Mouse (Mus musculus): ENCODE results near the gene Zbtb20.

Gene Zbtb20

GRCm38 (mm10) chr16:43508166-43508998 is 632.7 kb downstream of the Zbtb20 start:
- no peak for DNase-seq (ENCODE audit: low read depth, low spot score)

- no peak for DNase-seq (ENCODE audit: low read depth, low spot score)
Observed at GRCm38 (mm10) chr16:43510516-43510915, 634.8 kb downstream of the Zbtb20 start.

GRCm38 (mm10) chr16:43511531-43511930 is 635.9 kb downstream of the Zbtb20 start:
- DNase-seq (ENCODE audit: low read depth, low spot score), result no peak

GRCm38 (mm10) chr16:43513933-43514332 is 638.3 kb downstream of the Zbtb20 start:
- no peak for DNase-seq (ENCODE audit: low read depth, low spot score)

- no peak for DNase-seq (ENCODE audit: low read depth, low spot score)
Observed at GRCm38 (mm10) chr16:43515538-43515937, 639.9 kb downstream of the Zbtb20 start.

GRCm38 (mm10) chr16:43520274-43520673 is 644.6 kb downstream of the Zbtb20 start:
- DNase-seq (ENCODE audit: low read depth, low spot score), result no peak

- no peak for DNase-seq (ENCODE audit: low read depth, low spot score)
Observed at GRCm38 (mm10) chr16:43522482-43522881, 646.8 kb downstream of the Zbtb20 start.

GRCm38 (mm10) chr16:43524179-43524578 is 648.5 kb downstream of the Zbtb20 start:
- no peak for DNase-seq (ENCODE audit: low read depth, low spot score)

- DNase-seq (ENCODE audit: low read depth, low spot score), result no peak
Observed at GRCm38 (mm10) chr16:43525624-43526023, 649.9 kb downstream of the Zbtb20 start.

GRCm38 (mm10) chr16:43528300-43528699 is 652.6 kb downstream of the Zbtb20 start:
- no peak for DNase-seq (ENCODE audit: low read depth, low spot score)

- no peak for DNase-seq (ENCODE audit: low read depth, low spot score)
Observed at GRCm38 (mm10) chr16:43531328-43531727, 655.6 kb downstream of the Zbtb20 start.

- no peak for DNase-seq (ENCODE audit: low read depth, low spot score)
Observed at GRCm38 (mm10) chr16:43534103-43534502, 658.4 kb downstream of the Zbtb20 start.

- no peak for DNase-seq (ENCODE audit: low read depth, low spot score)
Observed at GRCm38 (mm10) chr16:43535912-43536311, 660.2 kb downstream of the Zbtb20 start.

- DNase-seq (ENCODE audit: low read depth, low spot score), result no peak
Observed at GRCm38 (mm10) chr16:43537163-43537562, 661.5 kb downstream of the Zbtb20 start.

- DNase-seq (ENCODE audit: low read depth, low spot score), result no peak
Observed at GRCm38 (mm10) chr16:43539659-43540096, 664.0 kb downstream of the Zbtb20 start.

- DNase-seq (ENCODE audit: low read depth, low spot score), result peak; percentile 59
Observed at GRCm38 (mm10) chr16:43540108-43540507, 664.4 kb downstream of the Zbtb20 start.

GRCm38 (mm10) chr16:43540546-43541167 is 665.0 kb downstream of the Zbtb20 start:
- no peak for DNase-seq (ENCODE audit: low read depth, low spot score)

- DNase-seq (ENCODE audit: low read depth, low spot score), result no peak
Observed at GRCm38 (mm10) chr16:43545261-43545660, 669.6 kb downstream of the Zbtb20 start.

- no peak for DNase-seq (ENCODE audit: low read depth, low spot score)
Observed at GRCm38 (mm10) chr16:43547323-43548180, 671.9 kb downstream of the Zbtb20 start.

GRCm38 (mm10) chr16:43548774-43549173 is 673.1 kb downstream of the Zbtb20 start:
- DNase-seq (ENCODE audit: low read depth, low spot score), result no peak

- DNase-seq (ENCODE audit: low read depth, low spot score), result no peak
Observed at GRCm38 (mm10) chr16:43549425-43550089, 673.9 kb downstream of the Zbtb20 start.

Measured in CD4-positive helper T cell, adult 2 months (primary cell).